Mouse (Mus musculus) cortical plate, adult 2 months (tissue): ENCODE results near the gene Fam19a5.

ENCODE experiments used
- CTCF ChIP-seq: fragments of 200-500 bp; IDR thresholded peaks from 2 replicates; pipeline ENCODE4 v1.5.1; 2011; ENCODE audit warnings: mild to moderate bottlenecking, control low read depth, low read length; ENCODE audit not compliant: insufficient read depth; ENCODE audit errors: extremely low read depth
- POLR2A ChIP-seq: fragments of 200-500 bp; IDR thresholded peaks from 2 replicates; pipeline ENCODE4 v1.6.1; 2011; ENCODE audit warnings: mild to moderate bottlenecking, low read length, control low read depth; ENCODE audit not compliant: insufficient read depth; ENCODE audit errors: extremely low read depth

DNA sequence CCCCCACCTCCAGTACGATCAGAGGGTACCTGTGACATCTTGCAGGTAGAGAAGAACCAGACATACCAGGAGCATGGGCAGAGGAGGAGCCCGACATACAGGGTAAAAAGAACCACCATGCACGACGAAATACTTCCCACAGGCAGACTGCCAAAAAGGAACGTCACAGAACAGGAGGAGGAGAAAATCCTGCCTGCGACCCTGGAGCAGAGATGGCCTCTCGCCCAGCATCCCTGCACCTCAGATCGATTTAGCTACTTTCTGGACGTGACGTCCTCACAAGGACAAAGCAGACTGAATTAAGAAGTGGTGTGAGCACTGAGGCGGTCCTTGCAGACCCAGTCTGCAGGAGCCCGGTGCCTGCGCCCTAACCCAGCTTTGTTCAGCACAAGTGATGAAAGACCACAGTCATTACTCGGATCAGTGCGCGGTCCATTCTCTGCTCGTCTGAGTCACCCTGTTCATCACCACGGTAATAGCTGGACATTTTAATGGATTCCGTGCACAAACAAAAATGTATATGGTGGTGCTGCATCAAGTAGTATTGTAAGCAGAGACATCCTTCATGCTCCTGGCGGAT is 182.6 kb downstream of the Fam19a5 start:
- TF ChIP-seq POLR2A, result no peak
- no peak for TF ChIP-seq CTCF
